Mouse (Mus musculus): ENCODE results near the gene Dnajc22. TPM values are rescaled to one million over a fixed set of nuclear protein-coding genes. Genes with fewer than 3 reads are reported as not detected.

The Dnajc22 gene
- polyA plus RNA-seq, 1 experiment from 2014 or later = 0.49 TPM

DNA sequence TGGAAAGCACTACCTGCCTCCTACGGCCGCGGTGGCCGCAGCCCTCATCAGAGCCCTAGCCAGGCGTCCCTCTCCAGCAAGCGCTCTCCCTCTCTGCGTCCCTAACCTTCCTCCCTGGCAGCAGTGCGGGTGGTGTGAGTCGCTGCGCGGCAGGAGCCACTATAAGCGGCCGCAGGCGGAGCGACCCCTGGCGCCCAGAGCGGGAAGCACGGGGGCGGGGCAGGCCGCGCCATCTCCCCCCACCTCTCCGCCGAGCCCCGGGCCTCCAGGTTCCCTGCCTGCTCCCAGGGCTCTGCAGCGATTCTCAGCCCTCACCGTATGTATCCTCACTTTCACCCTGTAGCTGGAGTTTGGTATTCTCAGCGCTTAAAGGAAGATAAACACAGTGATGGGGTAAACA is 4.7 kb upstream of the Dnajc22 start:
- H3K36me3 ChIP-seq = no peaks in the 10 kb centered on the region
- peak overlapping the region; percentile 49 for H3K4me2 ChIP-seq
- peak overlapping the region; percentile 27 for H3K4me3 ChIP-seq
- H3K9ac ChIP-seq = peak overlapping the region; percentile 38; the same call in 1 of the 2 replicates
- WGBS = under 1% methylated on average over 27 of the region's 27 CpGs
- peaks cover 39% of the 10 kb centered on the region for H3K4me1 ChIP-seq (replicated peaks)
- peak; percentile 54 for ATAC-seq (ENCODE audit: low read depth)
- H3K27ac ChIP-seq (replicated peaks) = no peak overlapping the region
- H3K9me3 ChIP-seq = no peaks in the 10 kb centered on the region
- peaks cover 99% of the 10 kb centered on the region for H3K27me3 ChIP-seq

- no peaks in the 10 kb centered on the region for H3K9me3 ChIP-seq
- H3K4me2 ChIP-seq = peak overlapping the region; percentile 49
- H3K27ac ChIP-seq (replicated peaks) = no peak overlapping the region
- H3K27me3 ChIP-seq = peaks cover 93% of the 10 kb centered on the region
- H3K9ac ChIP-seq = no peak overlapping the region
- H3K36me3 ChIP-seq = no peaks in the 10 kb centered on the region
- H3K4me3 ChIP-seq = no peak overlapping the region
- H3K4me1 ChIP-seq (replicated peaks) = peaks cover 46% of the 10 kb centered on the region
- ATAC-seq (ENCODE audit: low read depth) = no peak
- 7% methylated on average over 14 of the region's 14 CpGs for WGBS
These were observed 3.9 kb upstream of the Dnajc22 start for GRCm38 (mm10) chr15:99089069-99089468.

- peak; percentile 36 for ATAC-seq (ENCODE audit: low read depth)
- Histone ChIP-seq H3K9ac (peak overlapping the region; percentile 71), H3K4me3 (peak overlapping the region; percentile 43), H3K27me3 (peaks cover 89% of the 10 kb centered on the region), H3K36me3 (no peaks in the 10 kb centered on the region), H3K4me1 (replicated peaks) (peaks cover 77% of the 10 kb centered on the region), H3K9me3 (no peaks in the 10 kb centered on the region), H3K27ac (replicated peaks) (peak overlapping the region; percentile 74), H3K4me2 (peak overlapping the region; percentile 82)
- WGBS = under 1% methylated on average over 56 of the region's 56 CpGs
These were observed 605 bp downstream of the Dnajc22 start for GRCm38 (mm10) chr15:99093291-99094258.

- H3K4me3 ChIP-seq = no peak overlapping the region
- peak overlapping the region; percentile 23; the same call in 1 of the 2 replicates for H3K9ac ChIP-seq
- peak; percentile 33 for ATAC-seq (ENCODE audit: low read depth)
- peaks cover 89% of the 10 kb centered on the region for H3K27me3 ChIP-seq
- H3K4me1 ChIP-seq (replicated peaks) = peaks cover 75% of the 10 kb centered on the region
- H3K36me3 ChIP-seq = no peaks in the 10 kb centered on the region
- H3K9me3 ChIP-seq = no peaks in the 10 kb centered on the region
- peak overlapping the region; percentile 31 for H3K4me2 ChIP-seq
- 2% methylated on average over 27 of the region's 27 CpGs for WGBS
- H3K27ac ChIP-seq (replicated peaks) = no peak overlapping the region
These were observed 1.8 kb downstream of the Dnajc22 start for GRCm38 (mm10) chr15:99094631-99095270.

- Histone ChIP-seq H3K36me3 (no peaks in the 10 kb centered on the region), H3K9ac (no peak overlapping the region), H3K4me1 (replicated peaks) (peaks cover 75% of the 10 kb centered on the region), H3K4me2 (peak overlapping the region; percentile 31; the same call in 1 of the 2 replicates), H3K27ac (replicated peaks) (no peak overlapping the region), H3K27me3 (peaks cover 89% of the 10 kb centered on the region), H3K9me3 (no peaks in the 10 kb centered on the region), H3K4me3 (no peak overlapping the region)
- 6% methylated on average over 6 of the region's 6 CpGs for WGBS
- no peak for ATAC-seq (ENCODE audit: low read depth)
These were observed 2.4 kb downstream of the Dnajc22 start for GRCm38 (mm10) chr15:99095356-99095755.

GRCm38 (mm10) chr15:99096061-99096793 is 3.3 kb downstream of the Dnajc22 start:
- no peaks in the 10 kb centered on the region for H3K36me3 ChIP-seq
- H3K27ac ChIP-seq (replicated peaks) = no peak overlapping the region
- peak overlapping the region; percentile 65 for H3K9ac ChIP-seq
- peak overlapping the region; percentile 71 for H3K4me2 ChIP-seq
- 2% methylated on average over 24 of the region's 24 CpGs for WGBS
- H3K27me3 ChIP-seq = peaks cover 89% of the 10 kb centered on the region
- ATAC-seq (ENCODE audit: low read depth) = no peak
- no peaks in the 10 kb centered on the region for H3K9me3 ChIP-seq
- peak overlapping the region; percentile 37 for H3K4me3 ChIP-seq
- H3K4me1 ChIP-seq (replicated peaks) = peaks cover 66% of the 10 kb centered on the region

- peak overlapping the region; percentile 71 for H3K4me2 ChIP-seq
- peak overlapping the region; percentile 65 for H3K9ac ChIP-seq
- peak overlapping the region; percentile 37 for H3K4me3 ChIP-seq
- peaks cover 87% of the 10 kb centered on the region for H3K27me3 ChIP-seq
- H3K27ac ChIP-seq (replicated peaks) = no peak overlapping the region
- no peaks in the 10 kb centered on the region for H3K9me3 ChIP-seq
- no peak for ATAC-seq (ENCODE audit: low read depth)
- H3K4me1 ChIP-seq (replicated peaks) = peaks cover 62% of the 10 kb centered on the region
- WGBS = under 1% methylated on average over 56 of the region's 58 CpGs
- no peaks in the 10 kb centered on the region for H3K36me3 ChIP-seq
These were observed 4.0 kb downstream of the Dnajc22 start for GRCm38 (mm10) chr15:99096831-99097500.

DNA sequence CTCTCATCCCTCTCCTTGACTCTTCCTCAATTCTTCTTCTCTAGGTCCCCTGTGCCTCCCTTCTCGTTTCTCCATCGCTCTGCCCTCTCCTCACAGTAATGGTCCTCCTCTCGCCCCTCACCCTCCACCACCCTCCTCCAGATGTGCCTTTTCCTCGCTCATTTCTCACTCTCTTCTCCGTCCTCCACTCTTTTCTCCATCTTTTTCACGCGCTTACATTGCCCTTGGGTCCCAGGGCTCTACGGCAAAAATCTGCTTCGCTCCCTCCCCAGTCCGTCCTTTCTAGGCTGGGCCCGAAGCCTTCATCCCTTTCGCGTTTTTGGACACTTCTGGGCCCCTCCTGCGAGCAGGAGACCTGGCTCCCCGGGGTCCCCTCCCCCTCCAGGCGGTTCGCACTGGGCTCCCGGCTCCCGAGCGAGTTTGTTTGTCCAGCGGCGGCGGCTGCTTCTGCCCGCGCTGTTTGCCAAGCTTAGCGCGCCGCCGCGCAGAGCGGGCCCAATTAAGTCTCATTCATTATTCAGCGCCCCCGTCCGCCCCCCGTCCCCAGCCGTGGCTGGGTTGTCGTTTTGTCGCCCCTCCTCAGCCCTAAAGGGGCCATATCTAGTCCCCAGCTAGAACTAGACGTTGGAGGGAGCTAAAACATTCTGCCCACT is 5.0 kb downstream of the Dnajc22 start:
- H3K27me3 ChIP-seq = peaks cover 77% of the 10 kb centered on the region

GRCm38 (mm10) chr15:99098493-99098861 is 5.5 kb downstream of the Dnajc22 start:
- Histone ChIP-seq H3K27me3 (peaks cover 72% of the 10 kb centered on the region), H3K9ac (peak overlapping the region; percentile 65; the same call in 1 of the 2 replicates), H3K9me3 (no peaks in the 10 kb centered on the region), H3K4me2 (peak overlapping the region; percentile 71), H3K4me1 (replicated peaks) (peaks cover 54% of the 10 kb centered on the region), H3K36me3 (no peaks in the 10 kb centered on the region), H3K4me3 (peak overlapping the region; percentile 37), H3K27ac (replicated peaks) (no peak overlapping the region)
- ATAC-seq (ENCODE audit: low read depth) = no peak
- WGBS = under 1% methylated on average over 8 of the region's 9 CpGs

More for the DNA sequence above, 5.0 kb downstream of the Dnajc22 start:
- H3K4me1 ChIP-seq (replicated peaks) = peaks cover 59% of the 10 kb centered on the region
- WGBS = under 1% methylated on average over 39 of the region's 39 CpGs
- no peaks in the 10 kb centered on the region for H3K9me3 ChIP-seq
- no peaks in the 10 kb centered on the region for H3K36me3 ChIP-seq
- H3K27ac ChIP-seq (replicated peaks) = 0 out of 2 replicates have a peak overlapping the region, but pooled peaks have one; percentile 3
- H3K9ac ChIP-seq = peak overlapping the region; percentile 65
- peak overlapping the region; percentile 37 for H3K4me3 ChIP-seq
- ATAC-seq (ENCODE audit: low read depth) = no peak
- peak overlapping the region; percentile 71 for H3K4me2 ChIP-seq

GRCm38 (mm10) chr15:99099139-99099556 is 6.2 kb downstream of the Dnajc22 start:
- H3K9me3 ChIP-seq = no peaks in the 10 kb centered on the region
- H3K4me1 ChIP-seq (replicated peaks) = peaks cover 48% of the 10 kb centered on the region
- no peaks in the 10 kb centered on the region for H3K36me3 ChIP-seq
- peak overlapping the region; percentile 71; the same call in 1 of the 2 replicates for H3K4me2 ChIP-seq
- WGBS = under 1% methylated on average over 15 of the region's 15 CpGs
- ATAC-seq (ENCODE audit: low read depth) = no peak
- H3K4me3 ChIP-seq = peak overlapping the region; percentile 37; the same call in 1 of the 2 replicates
- H3K27me3 ChIP-seq = peaks cover 72% of the 10 kb centered on the region
- H3K27ac ChIP-seq (replicated peaks) = no peak overlapping the region
- H3K9ac ChIP-seq = no peak overlapping the region

DNA sequence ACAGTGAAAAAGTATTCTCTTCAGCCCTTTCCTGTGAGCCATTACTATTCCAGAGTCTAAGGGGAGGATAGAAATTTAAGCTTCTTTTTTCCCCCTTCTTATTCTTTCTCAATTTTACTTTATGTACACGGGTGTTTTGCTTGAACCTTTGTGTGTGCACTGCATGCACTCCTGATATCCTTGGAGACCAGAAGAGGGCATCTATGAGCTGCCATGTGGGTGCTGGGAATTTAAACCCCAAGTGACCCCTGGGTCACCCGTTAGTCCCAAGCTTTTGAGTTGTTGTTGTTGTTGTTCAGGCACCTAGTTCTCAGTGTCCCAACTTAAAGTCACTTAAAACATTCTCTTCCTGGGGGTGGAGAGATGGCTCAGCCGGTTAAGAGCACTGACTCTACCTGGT is 7.0 kb downstream of the Dnajc22 start:
- ATAC-seq (ENCODE audit: low read depth) = no peak
- WGBS = 52% methylated on average over 3 of the region's 3 CpGs
- Histone ChIP-seq H3K27ac (replicated peaks) (no peak overlapping the region), H3K9ac (no peak overlapping the region), H3K36me3 (no peaks in the 10 kb centered on the region), H3K4me2 (no peak overlapping the region), H3K9me3 (no peaks in the 10 kb centered on the region), H3K4me3 (no peak overlapping the region), H3K4me1 (replicated peaks) (peaks cover 42% of the 10 kb centered on the region), H3K27me3 (peaks cover 66% of the 10 kb centered on the region)

Measured in neural tube, embryonic 13.5 days (tissue).